Comparison of ENCODE assay signal across 22 mouse cellular contexts in the genomic region with DNA sequence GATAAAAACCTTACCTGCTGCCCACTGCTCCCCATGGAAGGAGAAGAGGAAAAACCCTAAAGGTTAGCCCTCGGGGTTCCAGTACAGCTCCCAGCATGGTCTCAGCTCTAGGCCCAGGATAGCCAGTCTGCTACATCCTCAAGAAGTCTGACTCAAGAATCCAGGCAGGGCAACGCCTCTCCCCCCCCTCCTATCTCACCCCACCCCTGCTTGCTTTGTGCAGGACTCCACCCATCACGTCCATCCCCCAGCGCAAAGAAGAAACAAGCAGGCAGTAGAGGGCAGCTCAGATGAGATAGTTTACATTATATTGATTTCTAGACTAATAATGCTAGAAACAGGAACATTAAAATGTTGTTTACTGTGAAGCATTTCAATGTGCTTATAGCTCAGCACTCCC. TPM values are rescaled to one million over a fixed set of nuclear protein-coding genes. Genes with fewer than 3 reads are reported as not detected.
A peak's percentile ranks its signal among the peaks of the same experiment; 100 is the strongest.
DNase-seq lines count a peak whose midpoint lies in the region; ATAC-seq and TF ChIP-seq lines count a peak whose summit lies in the region.
"Had no signal": no experiment of that assay in that cellular context is flagged by ENCODE, and none has a peak within 500 bp of the region (broad histone marks: within the 10 kb centered on the region; RNA-seq: fewer than 3 reads in every experiment).

No protein-coding gene starts in this region.

- H3K4me3 ChIP-seq in E14TG2a.4 (replicated peaks; ENCODE audit: low read length): 0 out of 2 replicates have a peak overlapping the region, but pooled peaks have one; percentile 13
- H3K4me3 ChIP-seq: forebrain, embryonic 12.5 days; heart, embryonic 13.5 days; kidney, embryonic 15.5 days; left cerebral cortex, adult 2 months; liver, embryonic 12.5 days; neural tube, embryonic 13.5 days had no signal

- peaks cover 13% of the 10 kb centered on the region; the same call in 1 of the 2 replicates for H3K36me3 ChIP-seq in E14TG2a.4 (ENCODE audit: insufficient read depth, low read length)
- H3K36me3 ChIP-seq: forebrain, embryonic 12.5 days; heart, embryonic 13.5 days; kidney, embryonic 15.5 days; liver, embryonic 12.5 days; neural tube, embryonic 13.5 days had no signal

- peaks cover 41% of the 10 kb centered on the region for H3K4me1 ChIP-seq in E14TG2a.4 (replicated peaks; ENCODE audit: low read depth, low read length)
- H3K4me1 ChIP-seq: forebrain, embryonic 12.5 days; kidney, embryonic 15.5 days; neural tube, embryonic 13.5 days had no signal

- no peaks in the 10 kb centered on the region for H3K27me3 ChIP-seq in E14TG2a.4 (ENCODE audit: insufficient read depth, low read length)
- H3K27me3 ChIP-seq: forebrain, embryonic 12.5 days; heart, embryonic 13.5 days; kidney, embryonic 15.5 days; neural tube, embryonic 13.5 days had no signal

- DNase-seq in 3T3-L1 (ENCODE audit: low read depth, low spot score): peak; percentile 48
- DNase-seq in NIH3T3 (ENCODE audit: low read depth): peak; percentile 38
- DNase-seq in spleen, adult 18-20 months: no peak
- no peak for DNase-seq in adrenal gland, postnatal 25 days
- no peak for DNase-seq in ovary, postnatal 10 days (ENCODE audit: low spot score)
- DNase-seq: cerebellum, adult 2 months; gastrocnemius, postnatal 14 days; heart, adult 18-20 months; kidney, postnatal 4 days; layer of hippocampus, adult 9-11 months; lung, embryonic 14.5 days; right cerebral cortex, postnatal 14 days had no signal

- peak; percentile 85 for ATAC-seq in megakaryocyte progenitor cell, adult 5-6 weeks (replicated peaks; ENCODE audit: poor library complexity)
- ATAC-seq: liver, embryonic 12.5 days had no signal

- TF ChIP-seq CTCF in E14TG2a.4 (conservative IDR thresholded peaks at IDR 0.05; ENCODE audit: low read length): no peak

- H3K9me3 ChIP-seq in E14TG2a.4 (ENCODE audit: low read length): peaks cover 5% of the 10 kb centered on the region; the same call in 1 of the 2 replicates
- H3K9me3 ChIP-seq: forebrain, embryonic 12.5 days; heart, embryonic 13.5 days; kidney, embryonic 15.5 days; liver, embryonic 12.5 days; neural tube, embryonic 13.5 days had no signal

RNA-seq across cellular contexts. Expression of gene Cngb1, which starts 34.5 kb away (rescaled TPM):
- total RNA-seq in megakaryocyte progenitor cell, adult 5-6 weeks (2015): 6.3 and 9.3 TPM in 2 replicates
- total RNA-seq in megakaryocyte progenitor cell, adult 5-6 weeks (2017): 2.8 and 3.0 TPM in 2 replicates
- total RNA-seq in adrenal gland, postnatal 25 days (2021): 0.52 and 1.6 TPM in 2 replicates

RNA-seq across cellular contexts. Expression of gene Tepp, which starts 38.5 kb away (rescaled TPM):
- total RNA-seq in megakaryocyte progenitor cell, adult 5-6 weeks (2015): not detected in 2 replicates
- 0.68 TPM in 1 of 2 replicates, not detected in the other for total RNA-seq in megakaryocyte progenitor cell, adult 5-6 weeks (2017)
- 0.76 TPM in 1 of 2 replicates, not detected in the other for total RNA-seq in adrenal gland, postnatal 25 days (2021)
- total RNA-seq: adrenal gland, postnatal 4 days; gastrocnemius, postnatal 14 days; heart, adult 18-20 months; heart, postnatal 25 days; left cerebral cortex, adult 2 months had no signal

RNA-seq across cellular contexts. Expression of gene Zfp319, which starts 59.9 kb away (rescaled TPM):
- 5.5 and 6.1 TPM in 2 replicates for total RNA-seq in megakaryocyte progenitor cell, adult 5-6 weeks (2015)
- 2.1 and 2.6 TPM in 2 replicates for total RNA-seq in megakaryocyte progenitor cell, adult 5-6 weeks (2017)
- total RNA-seq in adrenal gland, postnatal 25 days (2021): 11.3 and 13.6 TPM in 2 replicates

Comparison
In these comparisons a context has a peak if more than half of its experiments do, and no peak if none do; other contexts are left out.
1. DNase-seq: peak in 3T3-L1 (single experiment) and NIH3T3 (single experiment); none in spleen, adult 18-20 months (0 of 2), adrenal gland, postnatal 25 days (single experiment) and ovary, postnatal 10 days (single experiment).